Mouse (Mus musculus) v-Abl transformed pro-B cells (cell line): ENCODE data around the gene Plb1.

Experiments used
- in situ Hi-C, 2 experiments: fragments of 400-800 bp; cut with MboI; formaldehyde crosslinking; loops; one replicate each; pipeline ENCODE4 v1.15.1; 2025; ENCODE audit not compliant: unreplicated experiment in 2 of 2

Plb1 gene

DNA sequence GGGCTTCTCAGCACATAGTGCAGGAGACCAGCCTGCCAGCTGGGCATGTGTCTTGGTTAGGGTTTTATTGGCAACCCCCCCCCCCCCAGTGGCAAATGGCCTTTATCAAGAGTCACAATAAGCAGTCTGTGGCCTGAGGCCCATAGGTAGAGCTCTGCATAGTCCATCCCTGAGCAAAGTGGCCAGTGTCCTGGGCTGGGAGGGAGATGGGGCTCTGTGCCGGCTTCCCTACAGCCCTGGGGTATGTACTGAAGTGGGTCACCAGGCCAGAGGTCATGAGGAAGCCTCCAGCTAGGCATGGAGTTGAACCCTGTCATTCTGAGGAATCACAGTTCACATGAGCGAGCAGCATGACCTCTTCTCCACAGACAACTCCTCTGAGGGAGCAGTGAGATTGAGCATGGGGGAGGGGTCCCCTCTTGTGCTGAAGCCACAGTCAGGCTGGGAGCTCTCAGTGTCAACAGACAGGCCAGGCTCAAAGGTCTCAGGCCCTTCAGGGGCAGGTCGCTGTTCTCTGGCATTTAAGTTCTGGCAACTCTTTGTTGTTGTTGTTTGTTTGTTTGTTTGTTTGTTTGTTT, 79.2 kb downstream of the Plb1 start:
- in situ Hi-C loops = loop anchor here in 1 of 2 experiments (25.0 kb wide), 1 partner anchor 726 kb away; no protein-coding TSS in a partner anchor

DNA sequence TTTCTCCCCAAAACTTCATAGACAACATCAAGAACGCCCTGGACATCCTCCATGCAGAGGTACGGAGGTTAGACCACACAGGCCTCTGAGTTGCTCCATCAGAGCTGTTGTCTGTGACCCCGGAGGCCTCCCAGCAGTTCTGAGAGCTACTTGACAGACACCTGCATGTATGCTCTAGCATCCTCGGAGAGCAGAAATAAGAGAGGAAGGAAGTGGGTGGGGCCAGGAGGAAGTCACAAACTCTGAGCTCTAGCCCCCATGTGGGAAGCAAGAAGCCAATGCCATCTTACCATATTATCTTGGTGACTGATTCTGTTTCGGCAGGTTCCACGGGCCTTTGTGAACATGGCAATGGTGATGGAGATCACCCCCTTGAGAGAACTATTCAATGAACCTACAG, 81.2 kb downstream of the Plb1 start:
- in situ Hi-C loops = loop anchor here in 1 of 2 experiments (25.0 kb wide), 1 partner anchor 724 kb away; no protein-coding TSS in a partner anchor

DNA sequence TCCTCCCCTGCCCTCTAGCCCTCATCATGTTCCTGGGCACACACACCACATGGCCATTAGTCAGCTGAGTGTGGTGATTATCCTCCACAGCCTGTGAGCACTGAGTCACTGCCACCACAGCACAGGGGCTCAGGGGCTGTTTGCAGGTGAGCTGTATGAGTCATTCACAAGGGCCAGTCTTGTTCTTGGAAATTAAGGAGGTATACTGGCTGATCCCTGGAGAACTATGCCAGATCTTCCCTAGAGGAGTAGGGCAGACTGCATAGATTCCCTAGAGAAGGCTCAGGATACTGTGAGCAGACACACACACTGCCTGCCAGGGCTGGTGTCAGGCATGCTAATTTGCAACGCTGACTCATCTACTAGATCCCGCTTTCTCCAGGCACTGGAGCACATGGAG, 82.2 kb downstream of the Plb1 start:
- in situ Hi-C loops = loop anchor here in 1 of 2 experiments (5.0 to 25.0 kb wide), 2 partner anchors 343 to 723 kb away; no protein-coding TSS in a partner anchor

DNA sequence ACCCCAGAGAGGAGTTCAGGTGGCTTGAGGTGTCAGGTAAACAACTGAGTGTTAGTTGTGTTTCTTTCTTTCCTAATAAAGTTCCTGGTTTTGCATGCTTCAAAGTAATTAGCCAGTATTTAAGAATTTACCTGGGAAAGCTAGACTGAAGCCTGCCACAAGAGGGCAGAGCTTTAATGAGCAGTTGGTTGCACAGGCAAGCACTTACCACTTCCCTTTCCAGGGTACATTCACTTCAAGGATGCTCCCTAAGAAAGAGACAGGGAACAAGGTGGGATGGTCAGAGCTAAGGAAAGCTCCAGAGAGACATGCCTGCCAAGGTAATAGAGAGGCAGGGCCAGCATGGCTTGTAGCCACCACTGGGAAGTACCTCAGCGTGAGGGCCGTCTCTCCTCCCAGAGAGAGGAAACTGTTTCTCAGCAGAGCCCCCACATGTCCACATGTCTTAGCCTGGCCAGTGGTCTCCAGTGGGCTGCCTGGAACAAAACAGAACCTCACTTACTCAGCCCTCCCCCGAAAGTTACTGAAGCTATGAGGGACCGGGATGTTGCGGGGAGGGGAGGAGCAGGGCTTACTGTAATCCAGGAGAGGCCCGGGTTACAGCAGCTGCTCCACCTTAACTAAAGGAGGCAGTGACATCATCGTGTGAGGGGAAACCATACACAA, 89.8 kb downstream of the Plb1 start:
- in situ Hi-C loops = loop anchor here in 1 of 2 experiments (25.0 kb wide), 1 partner anchor 715 kb away; no protein-coding TSS in a partner anchor

DNA sequence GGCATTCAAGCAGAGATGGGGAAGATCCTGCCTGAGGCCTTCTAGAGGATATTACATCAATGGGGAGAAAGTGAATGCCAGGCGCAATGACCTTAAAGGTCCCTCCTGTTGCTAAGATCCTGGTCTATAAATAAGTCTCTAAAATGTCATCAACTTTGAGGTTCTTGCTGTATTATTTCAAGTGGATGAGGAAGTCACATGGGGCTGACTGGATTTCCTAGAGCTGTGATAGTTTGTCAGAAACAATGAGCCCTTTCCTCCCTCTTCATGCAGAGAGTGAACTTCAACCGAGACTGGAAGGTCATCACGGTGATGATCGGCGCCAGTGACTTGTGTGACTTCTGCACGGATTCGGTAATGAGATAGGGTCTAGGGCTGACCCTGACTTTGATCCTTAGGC, 95.6 kb downstream of the Plb1 start:
- in situ Hi-C loops = no loop called here

DNA sequence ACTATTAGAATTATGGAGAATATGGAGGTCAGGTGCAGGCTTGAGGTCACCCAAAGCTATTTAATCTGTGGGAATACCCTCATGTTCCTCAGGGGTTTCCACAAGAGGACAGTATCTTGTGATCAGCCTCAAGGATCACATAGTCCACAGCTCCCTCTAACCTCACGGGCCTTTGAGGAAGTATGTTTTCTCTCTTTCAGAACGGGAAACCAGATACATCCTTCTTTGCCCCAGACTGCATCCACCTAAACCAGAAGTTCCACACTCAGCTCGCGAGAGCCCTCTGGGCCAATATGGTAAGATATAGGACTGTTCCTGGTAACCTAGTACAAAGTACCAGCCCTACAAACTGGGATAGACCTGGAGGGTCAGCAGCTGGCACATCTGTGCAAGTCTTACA, 100.1 kb downstream of the Plb1 start:
- in situ Hi-C loops = no loop called here

DNA sequence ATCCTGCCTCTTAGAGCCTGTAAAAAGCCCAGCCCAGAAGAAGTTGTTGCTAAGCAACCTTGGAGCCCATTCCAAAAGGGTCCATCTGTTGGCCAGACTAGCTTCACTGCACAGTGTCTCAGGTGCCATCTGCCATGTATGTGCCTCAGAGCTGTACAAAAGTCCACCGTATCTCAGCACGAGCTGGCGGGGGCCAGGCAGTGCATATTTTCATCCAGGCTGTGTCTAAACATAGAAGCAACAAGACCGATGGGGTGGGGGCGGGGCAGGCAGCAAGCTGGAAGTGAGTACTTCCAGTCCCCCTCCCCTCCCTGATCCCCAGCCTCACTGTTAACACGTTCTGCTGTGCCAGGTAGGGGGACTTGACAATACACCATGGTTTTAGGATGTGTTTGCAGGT, 102.7 kb downstream of the Plb1 start:
- in situ Hi-C loops = loop anchor here (5.0 kb wide), 2 partner anchors 127 to 182 kb away; no protein-coding TSS in a partner anchor

DNA sequence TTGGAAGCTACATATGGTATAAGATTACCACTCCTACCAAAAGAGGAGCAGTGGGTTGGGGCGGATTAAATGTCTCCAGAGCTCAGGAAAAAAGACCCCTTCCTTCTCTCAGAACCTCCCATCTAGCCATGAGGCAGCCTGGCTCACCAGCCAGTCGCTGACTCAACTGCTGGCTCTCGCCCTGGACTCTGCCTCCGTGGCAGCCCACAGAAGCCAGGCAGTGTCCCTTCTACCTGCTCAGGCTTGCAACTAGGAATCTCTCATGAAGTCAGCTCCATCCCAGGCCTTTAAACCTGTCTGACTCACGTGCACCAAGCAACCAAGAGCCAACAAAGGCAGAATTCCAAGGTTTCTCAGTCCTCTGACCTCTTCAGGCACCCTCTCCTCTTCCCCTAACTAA, 103.6 kb downstream of the Plb1 start:
- in situ Hi-C loops = loop anchor here (5.0 kb wide), 2 partner anchors 126 to 181 kb away; no protein-coding TSS in a partner anchor

DNA sequence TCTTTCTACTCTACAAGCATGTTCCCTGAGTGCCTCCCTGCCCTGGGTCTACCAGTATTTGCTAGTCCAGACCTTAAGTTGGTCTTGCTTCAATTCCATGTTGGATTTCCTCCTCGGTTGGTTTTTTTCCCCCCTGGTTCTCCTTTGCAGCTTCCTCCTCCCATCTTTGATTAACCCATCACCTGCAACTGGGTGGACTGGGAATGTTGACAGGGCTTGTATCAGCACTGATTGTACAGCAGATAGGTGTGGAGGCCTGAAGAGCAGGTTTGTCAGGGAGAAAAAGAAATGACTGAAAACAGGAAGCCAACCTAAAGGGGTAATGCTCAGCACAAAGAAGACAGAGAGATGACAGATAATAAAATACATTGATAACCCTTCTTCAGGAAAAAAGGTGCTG, 104.8 kb downstream of the Plb1 start:
- in situ Hi-C loops = loop anchor here (5.0 kb wide), 2 partner anchors 125 to 180 kb away; no protein-coding TSS in a partner anchor

DNA sequence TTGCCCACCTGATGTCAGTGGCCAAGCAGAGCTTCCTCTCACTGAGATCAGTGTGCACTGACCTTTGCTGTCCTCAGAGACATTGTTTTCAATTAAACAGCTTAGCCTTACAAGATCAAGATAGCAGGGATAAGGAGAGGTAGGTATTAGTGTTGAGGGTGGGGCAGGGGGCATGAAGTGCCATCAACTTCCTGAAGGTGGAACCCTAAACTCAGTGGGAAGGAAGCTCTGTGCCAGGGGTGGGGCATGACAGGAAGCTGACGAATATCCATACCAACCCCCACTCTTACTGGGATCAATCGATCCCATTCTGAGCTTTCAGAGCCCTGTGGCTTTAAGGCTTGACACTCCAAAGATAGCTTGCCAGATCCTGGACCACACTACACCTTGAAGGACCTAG, 105.8 kb downstream of the Plb1 start:
- in situ Hi-C loops = loop anchor here (5.0 kb wide), 2 partner anchors 124 to 179 kb away; no protein-coding TSS in a partner anchor

DNA sequence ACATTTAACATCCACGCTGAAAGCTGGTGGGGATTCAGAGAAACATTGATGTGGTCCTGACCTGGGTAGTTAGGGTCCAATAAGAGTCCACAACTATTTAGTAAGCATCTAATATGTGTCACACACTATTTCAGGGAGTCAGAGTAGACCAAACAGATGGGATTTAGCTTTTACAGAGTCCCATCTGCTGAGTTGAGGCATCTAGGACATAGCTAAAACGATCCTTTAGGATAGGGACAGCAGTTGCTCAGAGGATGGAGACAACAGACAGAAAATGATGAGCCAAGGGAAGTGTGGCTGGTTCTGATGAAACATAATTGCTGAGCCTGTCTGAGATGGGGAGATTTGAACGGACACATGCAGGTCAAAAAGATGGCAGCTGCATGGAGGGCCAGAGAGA, 106.3 kb downstream of the Plb1 start:
- in situ Hi-C loops = loop anchor here (5.0 kb wide), 2 partner anchors 124 to 179 kb away; no protein-coding TSS in a partner anchor

DNA sequence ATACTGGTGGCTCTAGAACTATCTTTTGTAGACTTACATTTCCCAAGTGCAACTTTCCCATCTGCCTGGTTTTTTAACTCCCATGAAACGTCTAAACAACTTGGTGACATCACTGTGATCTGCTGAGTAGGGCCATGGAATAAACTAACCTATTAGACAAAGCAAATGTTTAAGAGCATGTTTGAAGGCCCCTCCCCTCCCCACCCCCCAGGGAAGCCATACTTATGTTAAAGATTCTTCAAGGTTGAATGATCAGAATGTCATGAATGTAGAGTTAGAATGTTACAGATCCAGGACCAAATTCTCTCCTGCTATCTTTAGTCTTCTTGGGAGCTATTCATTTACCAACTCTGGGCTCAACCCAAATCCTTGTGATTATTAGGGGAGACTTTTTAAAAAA, 107.7 kb downstream of the Plb1 start:
- in situ Hi-C loops = loop anchor here (10.0 kb wide), 1 partner anchor 65 kb away; no protein-coding TSS in a partner anchor

DNA sequence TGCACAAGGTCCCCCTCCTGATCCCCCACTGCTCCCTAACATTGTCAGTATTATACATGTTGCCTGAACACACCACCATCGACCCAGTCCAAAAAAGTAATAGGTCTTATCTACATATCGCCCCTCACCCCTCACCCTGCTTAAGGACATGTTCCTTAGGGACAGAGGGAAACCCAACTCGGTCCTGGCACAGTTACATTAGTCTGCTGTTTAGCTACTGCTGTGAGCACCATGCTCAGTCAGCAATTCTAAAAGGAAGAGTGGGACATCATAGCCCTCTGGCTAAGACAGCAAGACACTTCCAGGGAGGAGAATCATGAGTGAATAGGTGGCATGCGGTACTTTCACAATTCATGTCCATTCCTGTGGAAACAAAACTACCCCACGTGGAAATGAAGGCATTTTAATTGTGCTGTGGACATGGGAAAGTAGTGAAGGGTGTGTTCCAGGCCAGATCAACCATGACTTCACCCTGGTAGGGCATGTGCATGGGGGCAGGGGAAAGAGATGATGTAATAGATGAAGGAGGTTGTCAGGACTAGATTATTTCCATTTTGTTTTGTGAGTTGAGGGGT, 110.3 kb downstream of the Plb1 start:
- in situ Hi-C loops = loop anchor here (10.0 kb wide), 1 partner anchor 62 kb away; no protein-coding TSS in a partner anchor

DNA sequence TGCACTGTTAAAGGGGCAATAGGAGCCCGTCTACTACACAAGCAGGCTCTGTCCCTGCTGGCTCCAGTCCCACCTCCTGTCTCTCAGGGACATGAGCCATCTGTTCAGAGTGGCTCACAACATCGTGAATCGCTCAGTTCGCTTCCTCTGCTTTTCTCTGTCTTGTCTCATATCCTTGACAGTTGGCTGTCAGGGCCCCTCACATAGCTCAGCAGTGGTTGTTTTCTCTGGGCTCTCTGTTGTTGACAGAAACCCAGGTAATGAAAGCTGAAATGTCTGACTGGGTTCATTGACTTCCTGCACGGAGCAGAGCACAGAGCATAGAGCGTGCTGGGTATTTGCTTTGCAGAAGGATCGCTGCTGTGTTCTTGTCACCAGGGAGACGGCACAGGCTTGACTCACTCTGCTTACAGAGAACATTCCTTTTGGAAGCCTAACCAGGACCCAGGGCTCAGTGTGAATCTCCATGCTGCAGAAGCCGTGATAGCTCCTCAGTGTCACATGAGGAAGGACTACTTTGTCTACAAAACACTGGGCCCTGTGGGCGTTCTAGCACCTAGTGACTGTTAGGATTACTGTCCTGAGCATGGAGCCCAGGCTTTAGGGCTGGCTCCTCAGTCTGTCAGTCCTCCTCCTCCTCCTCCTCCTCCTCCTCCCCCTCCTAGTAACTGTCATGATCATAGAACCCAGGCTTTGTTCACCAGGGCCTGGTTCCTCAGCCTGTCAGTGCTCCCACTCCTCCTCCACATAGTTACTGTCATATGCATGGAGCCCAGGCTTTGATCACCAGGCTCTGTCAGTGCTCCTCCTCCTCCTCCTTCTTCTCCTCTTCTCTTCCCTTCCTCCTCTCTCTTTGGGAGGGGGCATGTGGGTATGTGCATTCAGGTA, 113.8 kb downstream of the Plb1 start:
- in situ Hi-C loops = loop anchor here (10.0 kb wide), 1 partner anchor 59 kb away; no protein-coding TSS in a partner anchor

DNA sequence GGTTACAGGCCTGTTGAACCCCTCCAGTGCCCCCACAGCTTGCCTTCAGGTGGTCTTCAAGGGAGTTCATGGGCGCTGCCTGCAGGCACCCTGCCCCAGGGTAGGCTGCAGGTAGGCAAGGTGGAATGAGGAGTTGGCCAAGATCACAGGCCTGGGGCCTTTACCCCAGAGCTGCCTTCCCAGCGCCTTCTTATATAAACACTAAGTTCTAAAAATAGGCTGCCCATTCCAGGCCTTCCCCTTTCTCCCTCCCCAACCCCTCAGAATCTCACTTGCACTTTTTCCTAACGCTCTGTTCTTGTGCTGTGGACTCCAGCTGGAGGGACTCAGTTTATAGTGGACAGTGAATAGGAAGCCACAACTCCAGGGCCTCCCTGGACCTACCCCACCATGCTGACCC, 117.2 kb downstream of the Plb1 start:
- in situ Hi-C loops = loop anchor here (10.0 kb wide), 1 partner anchor 55 kb away; no protein-coding TSS in a partner anchor

DNA sequence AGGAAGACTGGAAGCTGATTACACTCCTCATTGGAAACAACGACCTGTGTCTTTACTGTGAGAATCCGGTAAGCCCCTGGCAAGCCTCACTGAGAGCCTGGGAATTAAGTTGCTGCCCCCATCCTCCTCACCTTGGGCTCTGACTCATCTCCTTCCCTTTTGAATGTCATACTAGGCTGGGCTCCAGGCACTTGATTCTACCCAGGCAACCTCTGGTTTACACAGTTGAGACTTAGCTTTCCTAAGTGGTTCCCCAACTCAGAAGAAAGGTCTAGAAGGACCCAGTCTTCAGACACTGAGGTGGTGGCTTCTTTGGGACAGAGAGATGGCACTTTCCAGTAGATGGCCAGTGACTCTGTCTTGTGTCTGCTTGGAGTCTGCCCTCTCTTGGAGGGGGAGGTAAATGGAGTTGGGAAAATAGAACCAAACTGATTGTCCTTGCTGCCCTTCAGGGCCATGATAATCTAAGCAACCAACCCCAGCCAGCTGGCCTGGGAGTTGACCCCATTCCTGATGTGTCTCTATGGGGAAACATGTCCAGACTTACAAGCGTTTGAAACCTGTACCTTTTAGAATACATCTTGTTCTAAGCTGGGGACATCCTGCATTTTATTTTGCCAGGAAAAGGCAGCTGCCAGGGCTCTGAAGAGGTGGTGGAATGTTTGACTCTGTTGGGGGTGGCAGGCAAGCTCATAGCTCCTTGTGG, 118.2 kb downstream of the Plb1 start:
- in situ Hi-C loops = no loop called here

DNA sequence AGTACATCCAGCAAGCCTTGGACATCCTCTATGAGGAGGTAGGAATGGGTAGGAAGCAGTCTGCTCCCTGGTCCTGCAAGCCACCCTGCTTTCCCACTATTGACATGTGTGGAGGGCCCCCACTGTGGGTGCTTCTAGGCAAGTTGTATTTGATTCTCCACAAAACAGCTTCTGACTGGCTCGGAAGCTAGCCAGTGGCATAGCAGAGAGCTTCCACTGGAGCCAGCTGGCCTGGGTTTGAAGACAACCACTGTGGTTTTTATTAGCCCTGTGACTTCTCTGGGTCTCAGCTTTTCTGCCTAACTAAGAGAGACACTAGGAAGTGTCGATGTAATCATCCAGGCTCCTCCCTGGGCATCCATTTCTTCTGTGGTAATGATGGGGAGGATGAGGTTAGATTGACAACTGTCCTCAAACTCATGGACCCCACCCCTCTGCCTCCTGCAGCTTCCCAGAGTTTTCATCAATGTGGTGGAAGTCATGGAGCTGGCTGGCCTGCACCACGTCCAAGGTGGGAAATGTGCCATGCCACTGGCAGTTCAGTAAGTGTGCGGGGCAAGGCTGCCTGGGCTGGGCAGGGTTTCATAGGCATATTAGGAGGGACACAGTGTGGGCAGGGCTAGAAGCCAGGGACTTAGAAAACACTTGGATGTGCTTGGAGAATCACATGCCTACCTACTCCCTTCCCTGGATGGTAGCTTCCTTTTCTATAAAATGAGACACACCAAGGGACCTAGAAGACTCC, 119.4 kb downstream of the Plb1 start:
- in situ Hi-C loops = no loop called here

DNA sequence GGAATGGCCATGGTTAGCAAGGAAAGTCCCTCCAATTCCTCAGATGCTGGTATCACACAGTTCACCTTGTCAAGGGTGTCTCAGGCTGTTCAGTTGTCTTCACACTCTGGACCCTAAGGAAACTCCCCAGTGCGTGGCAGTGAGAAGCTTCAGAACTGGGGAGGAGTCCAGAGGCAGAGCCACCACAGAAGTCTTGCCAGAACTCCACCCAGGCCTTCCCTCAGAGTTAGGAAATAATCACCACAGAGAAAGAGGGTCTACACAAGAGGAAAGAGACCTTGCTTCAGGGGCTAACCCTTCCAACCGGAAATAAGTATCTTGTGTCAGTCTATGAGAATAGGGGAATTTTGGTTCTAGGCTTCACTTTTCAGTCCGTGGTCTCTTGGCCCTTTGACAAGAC, 120.3 kb downstream of the Plb1 start:
- in situ Hi-C loops = no loop called here

DNA sequence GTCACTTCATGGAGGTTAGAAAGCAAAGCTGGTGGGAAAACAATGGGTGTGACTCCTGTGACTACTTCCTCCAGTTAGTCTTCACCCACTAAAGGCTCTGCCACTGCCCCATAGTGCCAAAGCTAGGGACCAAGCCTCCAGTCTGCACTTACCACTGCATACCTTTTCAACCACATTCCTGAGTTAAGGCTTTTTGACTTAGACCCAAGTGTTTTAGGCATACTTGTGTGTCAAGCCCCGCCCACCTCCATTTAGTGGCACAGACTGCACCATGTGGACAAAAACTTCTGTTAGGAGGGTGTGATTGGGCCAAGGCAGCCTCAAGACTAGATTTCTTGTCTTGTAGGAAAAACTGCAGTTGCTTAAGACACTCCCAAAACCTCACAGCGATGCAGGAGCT, 120.8 kb downstream of the Plb1 start:
- in situ Hi-C loops = no loop called here
